Mouse (Mus musculus): ENCODE results near the gene Olfr1368. TPM values are rescaled to one million over a fixed set of nuclear protein-coding genes. Genes with fewer than 3 reads are reported as not detected.

Gene Olfr1368
- polyA plus RNA-seq (2014; fragmentation: Nextera tagmentation; extraction: Ambion mirVana): not detected in 2 replicates

DNA sequence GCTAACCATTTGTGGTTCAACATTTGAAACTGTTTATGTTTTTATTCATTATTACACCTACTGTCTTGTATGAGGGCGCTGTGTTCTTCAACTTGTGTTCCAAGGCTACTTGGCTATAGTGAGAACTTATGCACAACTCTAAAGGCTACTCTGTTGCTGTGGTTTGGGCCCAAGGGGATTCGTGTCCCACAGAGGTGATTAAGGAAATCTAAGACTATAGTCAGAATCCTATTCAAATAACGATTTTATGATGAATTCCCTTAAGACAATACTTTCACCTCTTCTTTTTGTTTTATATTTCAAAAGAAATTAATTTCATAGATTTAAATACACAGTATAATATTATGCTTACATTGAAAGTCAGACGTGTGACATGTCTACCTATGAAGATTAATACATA, at the start of gene Olfr1368:
Gene Olfr1368, minus strand, starts transcription at position 101 of the 400 bp plus-strand sequence.
- Histone ChIP-seq H3K4me2 (ENCODE audit: low read depth, low read length, severe bottlenecking) (no peak within 1 kb of the TSS), H3K27ac (ENCODE audit: low read depth, low read length) (no peak within 1 kb of the TSS), H3K9ac (ENCODE audit: low read length) (no peak within 1 kb of the TSS), H3K4me3 (ENCODE audit: low read depth, low read length) (no peak within 1 kb of the TSS), H3K36me3 (ENCODE audit: control insufficient read depth, insufficient read depth, low read length) (no peaks in the 10 kb centered on the region), H3K4me1 (replicated peaks; ENCODE audit: control insufficient read depth, insufficient read depth, low read length) (no peaks in the 10 kb centered on the region), H3K9me3 (ENCODE audit: control insufficient read depth, low read length) (no peaks in the 10 kb centered on the region), H3K27me3 (ENCODE audit: control insufficient read depth, insufficient read depth, low read length) (no peaks in the 10 kb centered on the region)
- 74% methylated on average over 4 of the region's 4 CpGs for WGBS
- no peak for ATAC-seq (replicated peaks; ENCODE audit: low FRiP score)
- DNase-seq (ENCODE audit: low spot score): no peak

DNA sequence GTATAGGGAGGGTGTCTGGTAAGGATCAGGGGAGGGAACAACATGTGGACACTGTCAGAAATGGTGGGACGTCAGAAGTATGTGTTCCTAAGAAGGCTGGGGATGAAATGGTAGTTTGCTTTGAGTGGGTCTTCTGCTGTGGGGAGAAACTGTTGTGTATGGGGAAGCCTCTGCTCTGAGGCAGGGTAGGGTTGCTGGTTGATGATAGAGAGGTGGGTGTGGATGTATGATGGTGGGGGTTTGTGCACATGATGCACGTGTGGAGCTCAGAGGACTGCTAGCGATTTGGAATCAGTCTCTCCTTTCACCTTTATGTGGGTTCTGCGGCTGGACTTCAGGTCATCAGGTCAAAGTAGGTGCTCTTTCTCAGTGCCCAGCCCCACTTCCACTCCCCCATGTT, 39.9 kb upstream of the Olfr1368 start:
- Histone ChIP-seq H3K4me1 (replicated peaks; ENCODE audit: control insufficient read depth, insufficient read depth, low read length) (peaks cover 7% of the 10 kb centered on the region; the same call in 1 of the 2 replicates), H3K9me3 (ENCODE audit: control insufficient read depth, low read length) (no peaks in the 10 kb centered on the region), H3K4me2 (ENCODE audit: low read depth, low read length, severe bottlenecking) (no peak overlapping the region), H3K27ac (ENCODE audit: low read depth, low read length) (no peak overlapping the region), H3K9ac (ENCODE audit: low read length) (no peak overlapping the region), H3K4me3 (ENCODE audit: low read depth, low read length) (no peak overlapping the region), H3K27me3 (ENCODE audit: control insufficient read depth, insufficient read depth, low read length) (no peaks in the 10 kb centered on the region), H3K36me3 (ENCODE audit: control insufficient read depth, insufficient read depth, low read length) (peaks cover 19% of the 10 kb centered on the region; the same call in 1 of the 2 replicates)
- 91% methylated on average over 4 of the region's 4 CpGs for WGBS
- DNase-seq (ENCODE audit: low spot score): no peak
- no peak for ATAC-seq (replicated peaks; ENCODE audit: low FRiP score)

DNA sequence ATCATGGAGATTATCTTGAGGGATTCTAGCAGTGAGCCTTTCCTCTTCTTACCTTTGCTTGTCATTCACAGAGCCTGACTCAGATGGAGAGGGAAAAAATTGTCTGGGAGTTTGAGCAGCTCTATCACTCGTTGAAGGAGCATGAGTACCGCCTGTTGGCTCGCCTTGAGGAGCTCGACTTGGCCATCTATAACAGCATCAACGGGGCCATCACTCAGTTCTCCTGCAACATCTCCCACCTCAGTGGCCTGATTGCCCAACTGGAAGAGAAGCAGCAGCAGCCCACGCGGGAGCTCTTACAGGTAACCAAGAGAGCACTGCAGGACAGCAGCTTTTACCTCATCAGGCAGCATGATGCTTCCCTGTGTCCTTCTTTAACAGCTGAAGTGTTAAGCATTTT, 38.0 kb upstream of the Olfr1368 start:
- Histone ChIP-seq H3K4me3 (ENCODE audit: low read depth, low read length) (no peak overlapping the region), H3K9ac (ENCODE audit: low read length) (no peak overlapping the region), H3K4me1 (replicated peaks; ENCODE audit: control insufficient read depth, insufficient read depth, low read length) (peaks cover 7% of the 10 kb centered on the region; the same call in 1 of the 2 replicates), H3K36me3 (ENCODE audit: control insufficient read depth, insufficient read depth, low read length) (peaks cover 17% of the 10 kb centered on the region; the same call in 1 of the 2 replicates), H3K27ac (ENCODE audit: low read depth, low read length) (no peak overlapping the region), H3K9me3 (ENCODE audit: control insufficient read depth, low read length) (no peaks in the 10 kb centered on the region), H3K4me2 (ENCODE audit: low read depth, low read length, severe bottlenecking) (no peak overlapping the region), H3K27me3 (ENCODE audit: control insufficient read depth, insufficient read depth, low read length) (no peaks in the 10 kb centered on the region)
- no peak for DNase-seq (ENCODE audit: low spot score)
- ATAC-seq (replicated peaks; ENCODE audit: low FRiP score): no peak
- WGBS: 96% methylated on average over 7 of the region's 7 CpGs

DNA sequence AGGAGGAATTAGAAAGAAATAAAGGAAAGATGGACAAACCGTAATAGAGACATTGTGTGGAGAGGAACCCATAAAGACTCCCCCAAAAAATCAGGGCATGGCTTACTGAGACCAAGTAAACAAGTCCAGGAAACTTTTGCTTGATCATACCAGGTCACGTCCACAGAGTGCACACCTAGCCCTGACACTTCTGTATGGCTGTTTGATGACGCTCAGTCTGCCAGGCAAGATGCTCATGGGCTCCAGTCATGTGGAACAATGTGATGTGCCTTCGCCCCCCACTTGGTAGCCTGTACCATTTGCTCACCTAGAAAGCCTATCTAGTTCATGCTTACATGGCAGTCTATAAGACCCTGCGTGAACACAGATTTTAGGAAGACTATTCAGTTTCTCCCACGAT, 37.4 kb upstream of the Olfr1368 start:
- Histone ChIP-seq H3K27me3 (ENCODE audit: control insufficient read depth, insufficient read depth, low read length) (no peaks in the 10 kb centered on the region), H3K36me3 (ENCODE audit: control insufficient read depth, insufficient read depth, low read length) (peaks cover 17% of the 10 kb centered on the region; the same call in 1 of the 2 replicates), H3K4me1 (replicated peaks; ENCODE audit: control insufficient read depth, insufficient read depth, low read length) (peaks cover 7% of the 10 kb centered on the region; the same call in 1 of the 2 replicates), H3K27ac (ENCODE audit: low read depth, low read length) (no peak overlapping the region), H3K4me2 (ENCODE audit: low read depth, low read length, severe bottlenecking) (no peak overlapping the region), H3K9ac (ENCODE audit: low read length) (no peak overlapping the region), H3K4me3 (ENCODE audit: low read depth, low read length) (no peak overlapping the region), H3K9me3 (ENCODE audit: control insufficient read depth, low read length) (no peaks in the 10 kb centered on the region)
- no peak for DNase-seq (ENCODE audit: low spot score)
- 94% methylated on average over 6 of the region's 6 CpGs for WGBS
- no peak for ATAC-seq (replicated peaks; ENCODE audit: low FRiP score)

DNA sequence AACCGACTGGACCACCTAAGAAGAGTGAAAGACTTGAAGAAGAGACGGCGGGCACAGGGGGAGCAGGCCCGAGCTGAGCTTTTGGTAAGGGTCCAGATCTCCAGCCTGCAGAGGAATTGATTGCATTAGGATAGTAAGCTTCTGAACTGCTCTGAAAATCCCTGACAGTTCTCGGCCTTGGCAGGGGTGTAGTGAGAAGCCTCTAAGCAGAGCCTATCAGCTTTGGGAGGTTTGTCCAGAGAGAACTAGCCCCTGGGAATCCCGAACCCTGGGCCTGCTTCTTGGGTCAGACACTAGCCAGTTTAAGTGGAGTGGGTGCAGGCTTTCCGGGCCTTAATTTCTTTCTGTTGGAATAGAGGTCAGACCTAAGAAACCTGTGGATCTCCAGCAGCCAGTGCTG, 36.3 kb upstream of the Olfr1368 start:
- Histone ChIP-seq H3K9ac (ENCODE audit: low read length) (peak overlapping the region; percentile 83), H3K27me3 (ENCODE audit: control insufficient read depth, insufficient read depth, low read length) (no peaks in the 10 kb centered on the region), H3K9me3 (ENCODE audit: control insufficient read depth, low read length) (no peaks in the 10 kb centered on the region), H3K4me3 (ENCODE audit: low read depth, low read length) (peak overlapping the region; percentile 98), H3K4me2 (ENCODE audit: low read depth, low read length, severe bottlenecking) (peak overlapping the region; percentile 55; the same call in 1 of the 2 replicates), H3K36me3 (ENCODE audit: control insufficient read depth, insufficient read depth, low read length) (peaks cover 17% of the 10 kb centered on the region; the same call in 1 of the 2 replicates), H3K27ac (ENCODE audit: low read depth, low read length) (no peak overlapping the region), H3K4me1 (replicated peaks; ENCODE audit: control insufficient read depth, insufficient read depth, low read length) (peaks cover 7% of the 10 kb centered on the region; the same call in 1 of the 2 replicates)
- 72% methylated on average over 7 of the region's 7 CpGs for WGBS
- DNase-seq (ENCODE audit: low spot score): no peak
- no peak for ATAC-seq (replicated peaks; ENCODE audit: low FRiP score)

DNA sequence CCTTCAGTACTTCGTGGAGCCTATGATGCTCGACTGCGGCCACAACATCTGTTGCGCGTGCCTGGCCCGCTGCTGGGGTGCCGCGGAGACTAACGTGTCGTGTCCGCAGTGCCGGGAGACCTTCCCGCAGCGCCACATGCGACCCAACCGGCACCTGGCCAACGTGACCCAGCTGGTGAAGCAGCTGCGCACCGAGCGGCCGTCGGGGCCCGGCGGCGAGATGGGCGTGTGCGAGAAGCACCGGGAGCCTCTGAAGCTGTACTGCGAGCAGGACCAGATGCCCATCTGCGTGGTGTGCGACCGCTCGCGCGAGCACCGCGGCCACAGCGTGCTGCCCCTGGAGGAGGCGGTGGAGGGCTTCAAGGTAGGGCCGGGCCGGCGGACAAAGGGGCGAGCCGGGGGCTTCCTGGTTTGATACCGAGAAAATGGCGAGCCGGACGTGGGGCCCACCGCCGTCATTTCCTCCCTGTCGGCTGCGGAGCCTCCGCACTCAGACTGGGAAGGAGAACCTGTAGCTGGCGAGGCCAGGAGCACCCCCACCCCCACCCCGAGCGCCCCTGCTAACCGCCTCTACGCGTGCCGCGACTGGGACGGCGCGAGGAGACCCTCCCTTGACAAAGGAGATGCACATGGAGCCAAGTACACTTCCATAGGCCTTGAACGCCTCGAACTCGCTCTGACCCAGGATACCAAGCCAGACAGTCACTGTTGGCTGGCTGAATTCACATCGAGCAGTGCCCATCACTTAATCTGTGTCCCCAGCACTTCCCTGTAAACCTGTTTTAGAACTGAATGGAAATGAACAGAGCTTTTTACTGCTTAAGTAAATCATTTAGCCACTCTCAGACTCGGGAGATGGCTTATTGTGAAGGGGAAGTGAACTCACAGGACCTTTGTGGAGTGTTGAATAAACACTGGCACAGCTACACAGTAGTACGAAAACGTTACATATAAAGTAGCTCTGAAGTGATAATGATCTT, 35.2 kb upstream of the Olfr1368 start:
- Histone ChIP-seq H3K27ac (ENCODE audit: low read depth, low read length) (peak overlapping the region; percentile 82), H3K27me3 (ENCODE audit: control insufficient read depth, insufficient read depth, low read length) (no peaks in the 10 kb centered on the region), H3K4me2 (ENCODE audit: low read depth, low read length, severe bottlenecking) (peak overlapping the region; percentile 55), H3K4me1 (replicated peaks; ENCODE audit: control insufficient read depth, insufficient read depth, low read length) (peaks cover 7% of the 10 kb centered on the region; the same call in 1 of the 2 replicates), H3K9ac (ENCODE audit: low read length) (peak overlapping the region; percentile 83), H3K36me3 (ENCODE audit: control insufficient read depth, insufficient read depth, low read length) (peaks cover 10% of the 10 kb centered on the region; the same call in 1 of the 2 replicates), H3K4me3 (ENCODE audit: low read depth, low read length) (peak overlapping the region; percentile 98), H3K9me3 (ENCODE audit: control insufficient read depth, low read length) (no peaks in the 10 kb centered on the region)
- ATAC-seq (replicated peaks; ENCODE audit: low FRiP score) (peak; percentile 54), DNase-seq (ENCODE audit: low spot score) (peak; percentile 86)
- under 1% methylated on average over 71 of the region's 71 CpGs for WGBS

DNA sequence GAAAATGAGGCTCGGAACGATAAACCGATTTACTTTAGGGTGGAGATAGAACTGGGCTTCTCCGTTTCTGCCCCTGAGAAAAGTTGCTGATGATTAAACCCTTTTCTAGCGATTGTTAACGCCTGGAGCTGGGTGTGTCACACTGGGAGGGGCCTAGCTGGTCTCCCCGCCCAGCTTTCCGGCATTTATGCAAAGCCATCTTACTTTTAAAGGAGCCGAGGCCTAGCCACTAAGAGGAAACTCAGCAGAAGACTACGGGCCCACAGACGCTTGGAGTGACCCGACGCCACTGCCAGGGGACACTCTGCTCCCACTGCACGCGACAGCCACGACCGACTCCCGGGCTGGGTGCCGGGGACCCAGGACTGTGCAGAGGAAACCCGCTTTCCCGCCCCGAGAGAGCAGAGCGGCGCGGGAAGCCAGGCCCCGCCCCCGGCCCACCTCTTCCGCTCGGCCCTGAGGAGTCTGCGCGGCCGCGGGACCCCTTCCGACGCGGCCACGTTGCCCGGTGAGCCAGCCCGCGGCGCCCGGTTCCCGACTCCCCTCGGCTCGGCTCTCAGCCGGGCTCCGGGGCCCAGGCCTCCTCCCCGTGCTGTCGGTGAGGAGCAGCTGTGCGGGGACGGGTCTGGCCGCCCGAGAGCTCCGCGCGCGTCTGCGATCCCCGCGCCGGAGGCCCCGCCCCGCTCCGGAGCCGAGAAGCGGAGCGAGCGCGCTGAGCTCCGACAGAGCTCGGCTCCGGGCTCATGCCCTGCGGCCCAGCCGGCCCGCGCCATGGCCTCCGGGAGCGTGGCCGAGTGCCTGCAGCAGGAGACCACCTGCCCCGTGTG, 34.3 kb upstream of the Olfr1368 start:
- Histone ChIP-seq H3K9ac (ENCODE audit: low read length) (peak overlapping the region; percentile 83), H3K27me3 (ENCODE audit: control insufficient read depth, insufficient read depth, low read length) (no peaks in the 10 kb centered on the region), H3K4me2 (ENCODE audit: low read depth, low read length, severe bottlenecking) (peak overlapping the region; percentile 55), H3K4me3 (ENCODE audit: low read depth, low read length) (peak overlapping the region; percentile 98), H3K27ac (ENCODE audit: low read depth, low read length) (peak overlapping the region; percentile 82), H3K36me3 (ENCODE audit: control insufficient read depth, insufficient read depth, low read length) (peaks cover 7% of the 10 kb centered on the region; the same call in 1 of the 2 replicates), H3K4me1 (replicated peaks; ENCODE audit: control insufficient read depth, insufficient read depth, low read length) (peaks cover 7% of the 10 kb centered on the region; the same call in 1 of the 2 replicates), H3K9me3 (ENCODE audit: control insufficient read depth, low read length) (no peaks in the 10 kb centered on the region)
- WGBS: under 1% methylated on average over 69 of the region's 80 CpGs
- DNase-seq (ENCODE audit: low spot score): peak; percentile 93
- peak; percentile 96 for ATAC-seq (replicated peaks; ENCODE audit: low FRiP score)

DNA sequence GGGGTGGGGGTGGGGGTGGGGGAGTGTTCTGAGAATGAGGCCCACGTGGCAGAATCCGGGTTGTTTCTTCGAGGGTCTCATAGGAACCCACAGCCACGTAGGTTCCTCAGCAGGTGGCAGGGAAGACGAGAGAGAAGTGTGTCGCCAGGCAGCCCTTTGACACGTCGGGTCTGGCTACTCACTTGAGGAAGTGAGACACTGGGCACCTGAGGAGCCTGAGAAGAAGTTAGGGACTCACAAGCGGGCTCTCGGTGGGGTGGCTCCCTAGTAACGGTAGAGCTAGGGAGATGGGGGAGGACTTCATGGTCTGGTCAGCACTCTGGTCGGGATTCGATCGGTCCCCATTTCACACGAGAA, 33.7 kb upstream of the Olfr1368 start, which contains the start of gene Trim27:
Gene Trim27, plus strand, starts transcription at position 79 of the 357 bp plus-strand sequence.
- under 1% methylated on average over 15 of the region's 15 CpGs for WGBS
- ATAC-seq (replicated peaks; ENCODE audit: low FRiP score) (peak; percentile 29), DNase-seq (ENCODE audit: low spot score) (no peak)
- Histone ChIP-seq H3K9me3 (ENCODE audit: control insufficient read depth, low read length) (no peaks in the 10 kb centered on the region), H3K4me2 (ENCODE audit: low read depth, low read length, severe bottlenecking) (peak within 1 kb of the TSS; percentile 55), H3K4me3 (ENCODE audit: low read depth, low read length) (peak within 1 kb of the TSS; percentile 98), H3K27ac (ENCODE audit: low read depth, low read length) (peak within 1 kb of the TSS; percentile 82), H3K36me3 (ENCODE audit: control insufficient read depth, insufficient read depth, low read length) (peaks cover 7% of the 10 kb centered on the region; the same call in 1 of the 2 replicates), H3K27me3 (ENCODE audit: control insufficient read depth, insufficient read depth, low read length) (no peaks in the 10 kb centered on the region), H3K4me1 (replicated peaks; ENCODE audit: control insufficient read depth, insufficient read depth, low read length) (peaks cover 7% of the 10 kb centered on the region; the same call in 1 of the 2 replicates), H3K9ac (ENCODE audit: low read length) (peak within 1 kb of the TSS; percentile 83)

Data from forebrain, embryonic 11.5 days (tissue).